Mouse (Mus musculus) midbrain, embryonic 10.5 days (tissue): ENCODE results near the gene Elp6. TPM values are rescaled to one million over a fixed set of nuclear protein-coding genes. Genes with fewer than 3 reads are reported as not detected.
"Not testable (repeated sequence)": the region's sequence is repeated elsewhere in the genome, so short reads cannot be mapped to it uniquely, and the experiment has no call there.

Experiments
- DNase-seq: peaks from one replicate; pipeline ENCODE4 v3.0.0-alpha.2; 2017; ENCODE audit warnings: low spot score
- H3K27ac ChIP-seq: fragments of 300-500 bp; sonication (generic); replicated peaks from 2 replicates; pipeline ENCODE4 v1.5.1; 2016; ENCODE audit warnings: mild to moderate bottlenecking
- H3K27me3 ChIP-seq: fragments of 300-500 bp; sonication (generic); 2 replicates; pipeline ENCODE4 v1.6.1; 2016; ENCODE audit warnings: low read depth, mild to moderate bottlenecking; ENCODE audit not compliant: poor library complexity, severe bottlenecking
- H3K36me3 ChIP-seq: fragments of 300-500 bp; sonication (generic); 2 replicates; pipeline ENCODE4 v1.6.1; 2016; ENCODE audit warnings: mild to moderate bottlenecking, moderate library complexity
- H3K4me1 ChIP-seq: fragments of 300-500 bp; sonication (generic); 2 replicates; pipeline ENCODE4 v1.6.1; 2016
- H3K4me3 ChIP-seq: fragments of 300-500 bp; sonication (generic); 2 replicates; pipeline ENCODE4 v1.5.1; 2016; ENCODE audit warnings: mild to moderate bottlenecking, moderate library complexity
- H3K9me3 ChIP-seq: fragments of 300-500 bp; sonication (generic); replicated peaks from 2 replicates; pipeline ENCODE4 v1.6.1; 2016; ENCODE audit warnings: mild to moderate bottlenecking
- WGBS: fragments of 180-500 bp; shearing (Covaris S2); methylation state at CpG from one replicate; pipeline ENCODE4 v1.1.7; 2016; 5-methylcytosine and 5-hydroxymethylcytosine counted together
- polyA plus RNA-seq: library from polyadenylated mRNA; unstranded; fragments of >200 nt; fragmentation: Nextera tagmentation; extraction: Ambion mirVana; gene quantifications from 2 replicates; pipeline ENCODE4 v1.2.1, GENCODE M21; 2016

Elp6 gene
- polyA plus RNA-seq, 1 experiment from 2014 or later, result 45.6 TPM

DNA sequence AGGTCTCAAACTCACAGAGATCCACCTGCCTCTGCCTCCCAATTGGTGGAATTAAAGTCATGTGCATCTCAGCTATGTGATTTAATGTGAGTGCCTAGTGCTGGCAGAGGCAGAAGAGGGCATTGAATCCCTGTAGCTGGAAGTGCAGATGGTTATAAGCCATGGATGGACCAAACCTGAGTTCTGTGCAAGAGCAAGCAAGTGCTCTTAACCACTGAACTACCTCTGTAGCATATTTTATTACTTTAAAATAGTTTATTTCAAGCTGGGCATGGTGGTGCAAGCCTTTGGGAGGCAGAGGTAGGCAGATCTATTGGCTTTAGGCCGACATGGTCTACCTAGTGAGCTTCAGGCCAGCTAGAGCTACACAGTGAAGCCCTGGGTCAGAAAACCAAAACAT is 19.2 kb downstream of the Elp6 start:
- no peaks in the 10 kb centered on the region for H3K9me3 ChIP-seq
- WGBS, result 87% methylated on average over 1 of the region's 1 CpGs
- DNase-seq, result no peak
- peaks cover 12% of the 10 kb centered on the region for H3K4me1 ChIP-seq
- H3K4me3 ChIP-seq, result no peak overlapping the region
- H3K27ac ChIP-seq, result no peak overlapping the region
- no peaks in the 10 kb centered on the region for H3K27me3 ChIP-seq
- H3K36me3 ChIP-seq, result peaks cover 37% of the 10 kb centered on the region

DNA sequence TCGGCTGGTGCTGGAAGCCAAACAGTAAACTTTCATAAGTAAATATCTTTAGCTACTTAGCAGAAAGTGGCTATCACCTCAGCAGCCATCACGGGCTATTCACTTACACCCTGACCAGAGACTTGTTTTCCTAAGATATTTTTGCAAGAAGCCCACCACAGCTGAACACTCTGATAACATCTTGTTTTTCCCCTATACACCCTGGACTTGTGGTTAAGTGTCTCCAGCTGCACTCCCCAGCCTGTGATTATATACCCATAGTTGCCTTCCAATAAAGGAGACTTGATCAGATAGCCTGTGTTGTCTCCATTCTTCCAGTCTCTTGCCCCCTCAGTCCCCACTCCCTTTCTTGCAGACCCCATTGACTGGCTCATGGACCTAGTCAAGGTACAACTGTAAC is 23.2 kb downstream of the Elp6 start:
- Histone ChIP-seq H3K4me1 (peaks cover 9% of the 10 kb centered on the region), H3K4me3 (no peak overlapping the region), H3K36me3 (no peaks in the 10 kb centered on the region), H3K9me3 (no peaks in the 10 kb centered on the region), H3K27me3 (no peaks in the 10 kb centered on the region), H3K27ac (no peak overlapping the region)
- 93% methylated on average over 2 of the region's 2 CpGs for WGBS
- no peak for DNase-seq

DNA sequence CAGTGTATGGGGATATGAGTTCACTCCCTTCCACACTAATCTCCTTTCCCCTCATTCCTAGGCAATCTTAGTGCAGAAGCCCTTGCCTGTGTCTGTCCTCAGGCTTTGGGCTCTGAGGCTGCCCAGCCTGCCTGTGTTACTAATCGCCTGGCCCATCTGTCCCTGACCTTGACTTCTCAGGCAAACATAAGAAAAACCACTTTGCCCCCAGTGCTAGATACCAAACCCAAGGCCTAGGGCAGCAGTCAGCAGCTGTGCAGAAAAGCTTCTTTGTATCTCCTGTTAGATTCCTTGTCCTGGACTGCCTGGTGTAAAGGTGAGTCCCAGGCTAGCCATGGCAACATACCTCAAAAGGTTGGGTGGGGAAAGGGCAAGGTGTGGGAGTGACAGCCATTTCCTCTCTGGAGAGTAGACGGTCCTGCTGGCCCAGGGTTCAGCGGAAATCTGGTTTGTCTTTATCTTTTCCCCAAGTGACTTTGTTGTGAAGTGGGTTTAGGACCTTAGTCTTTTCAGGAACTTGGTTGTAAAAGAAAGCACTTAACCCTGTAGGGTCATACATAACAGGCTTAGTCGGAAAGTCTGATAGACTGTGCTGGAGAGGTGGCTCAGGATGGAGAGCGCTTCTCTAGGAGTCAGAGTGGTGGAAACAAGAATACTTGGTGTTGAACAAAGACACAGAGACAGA is 24.1 kb downstream of the Elp6 start:
- WGBS, result 77% methylated on average over 5 of the region's 5 CpGs
- no peak overlapping the region for H3K4me3 ChIP-seq

DNA sequence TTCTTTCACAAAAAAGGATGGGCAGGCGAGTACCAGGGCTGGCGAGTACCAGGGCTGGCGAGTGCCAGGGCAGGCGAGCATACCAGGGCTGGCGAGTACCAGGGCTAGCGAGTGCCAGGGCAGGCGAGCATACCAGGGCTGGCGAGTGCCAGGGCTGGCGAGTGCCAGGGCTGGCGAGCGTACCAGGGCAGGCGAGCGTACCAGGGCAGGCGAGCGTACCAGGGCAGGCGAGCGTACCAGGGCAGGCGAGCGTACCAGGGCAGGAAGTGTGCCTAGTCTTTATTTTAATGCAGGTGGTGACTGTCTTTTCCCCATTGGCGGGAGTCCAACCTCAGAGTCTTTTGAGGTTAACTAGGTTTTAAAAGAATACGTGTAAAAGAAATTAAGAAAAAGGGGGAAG is 24.7 kb downstream of the Elp6 start:
- 89% methylated on average over 21 of the region's 21 CpGs for WGBS
- H3K27ac ChIP-seq, result no peak overlapping the region
- peaks cover 20% of the 10 kb centered on the region for H3K4me1 ChIP-seq
- no peak for DNase-seq
- H3K4me3 ChIP-seq, result no peak overlapping the region
- H3K36me3 ChIP-seq, result no peaks in the 10 kb centered on the region
- no peaks in the 10 kb centered on the region for H3K27me3 ChIP-seq
- H3K9me3 ChIP-seq, result no peaks in the 10 kb centered on the region

More for the DNA sequence above, 24.1 kb downstream of the Elp6 start:
- DNase-seq, result no peak
- Histone ChIP-seq H3K4me1 (peaks cover 14% of the 10 kb centered on the region), H3K36me3 (no peaks in the 10 kb centered on the region), H3K27me3 (no peaks in the 10 kb centered on the region), H3K9me3 (no peaks in the 10 kb centered on the region), H3K27ac (no peak overlapping the region)

DNA sequence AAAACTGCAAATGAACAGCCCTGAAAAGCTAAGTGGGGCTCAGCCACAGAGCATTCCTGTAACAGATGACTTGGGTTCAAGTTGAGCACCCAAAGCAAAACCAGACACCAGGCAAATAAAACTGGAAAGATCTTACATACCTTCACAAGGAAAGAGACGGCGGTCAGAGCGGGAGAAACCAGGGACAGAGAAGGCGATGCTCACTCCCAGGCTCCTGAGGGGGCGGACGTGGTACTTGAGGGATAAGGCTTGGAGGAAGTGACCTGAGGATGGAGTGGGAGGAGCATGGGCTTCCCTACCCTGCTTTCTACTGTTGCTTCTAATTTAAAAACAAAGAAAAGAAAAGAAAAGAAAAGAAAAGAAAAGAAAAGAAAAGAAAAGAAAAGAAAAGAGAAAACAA is 25.4 kb downstream of the Elp6 start:
- Histone ChIP-seq H3K4me3 (no peak overlapping the region), H3K27me3 (no peaks in the 10 kb centered on the region), H3K27ac (no peak overlapping the region), H3K9me3 (no peaks in the 10 kb centered on the region), H3K36me3 (no peaks in the 10 kb centered on the region), H3K4me1 (peaks cover 25% of the 10 kb centered on the region)
- DNase-seq, result no peak
- 62% methylated on average over 6 of the region's 6 CpGs for WGBS

DNA sequence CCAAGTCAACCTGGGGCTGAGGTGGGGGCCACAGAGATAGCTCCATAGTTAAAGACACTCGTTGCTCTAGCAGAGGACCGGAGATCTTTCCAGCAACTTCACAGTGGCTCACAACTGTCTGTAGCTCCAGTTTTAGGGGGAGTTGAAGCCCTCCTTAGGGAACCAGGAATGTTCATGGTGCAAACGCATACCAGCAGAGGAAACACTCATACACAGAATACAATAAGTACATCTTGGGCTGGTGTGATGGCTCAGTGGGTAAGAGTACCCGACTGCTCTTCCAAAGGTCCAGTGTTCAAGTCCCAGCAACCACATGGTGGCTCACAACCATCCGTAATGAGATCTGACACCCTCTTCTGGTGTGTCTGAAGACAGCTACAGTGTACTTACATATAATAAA is 25.9 kb downstream of the Elp6 start:
- 94% methylated on average over 5 of the region's 5 CpGs for WGBS
- H3K27me3 ChIP-seq, H3K9me3 ChIP-seq, H3K27ac ChIP-seq, H3K36me3 ChIP-seq, H3K4me3 ChIP-seq, DNase-seq: not testable (repeated sequence)
- peaks cover 25% of the 10 kb centered on the region for H3K4me1 ChIP-seq

DNA sequence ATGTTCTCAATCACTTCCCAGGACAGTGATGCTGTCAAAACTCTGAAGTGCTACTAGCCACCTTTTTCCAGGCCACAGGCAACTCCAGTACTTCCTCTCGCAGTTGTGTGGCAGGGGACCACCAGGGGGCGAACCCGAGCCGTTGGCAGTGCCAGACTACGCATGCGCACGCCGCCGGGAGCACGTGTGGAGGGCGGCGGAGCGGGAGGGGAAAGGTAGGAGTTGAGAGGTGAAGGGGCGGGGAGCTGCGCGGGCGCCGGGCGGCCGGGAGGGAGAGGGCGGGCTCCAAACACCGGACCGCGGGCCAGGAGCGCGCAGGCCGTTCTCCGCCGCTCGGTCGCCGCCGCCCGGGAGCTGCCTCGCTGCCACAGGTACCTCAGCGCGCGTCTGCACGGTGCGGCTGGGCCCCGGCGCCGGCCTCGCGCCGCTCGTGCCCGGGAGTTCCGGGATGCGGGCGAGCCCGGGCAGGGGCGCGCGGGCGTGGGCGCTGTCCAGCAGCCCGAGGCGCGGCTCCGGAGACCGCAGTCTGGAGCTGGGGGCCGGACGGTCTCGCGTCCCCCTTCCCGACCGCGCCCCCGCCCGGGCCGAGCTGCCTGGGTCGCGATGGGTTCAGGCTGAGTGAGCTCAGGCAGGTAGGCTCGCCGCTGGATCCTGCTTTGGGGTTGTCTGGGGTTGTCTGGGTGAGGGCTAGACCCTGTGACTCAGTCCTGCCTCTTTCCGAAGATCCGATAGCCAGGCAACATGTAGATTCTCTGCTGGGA is 28.3 kb downstream of the Elp6 start, which contains the start of gene Scap:
TSS of gene Scap (plus strand) at position 154 of the 761 bp plus-strand sequence.
- Histone ChIP-seq H3K36me3 (no peaks in the 10 kb centered on the region), H3K4me1 (peaks cover 29% of the 10 kb centered on the region), H3K4me3 (peak within 1 kb of the TSS; percentile 94), H3K9me3 (no peaks in the 10 kb centered on the region), H3K27ac (peak within 1 kb of the TSS; percentile 87), H3K27me3 (no peaks in the 10 kb centered on the region)
- DNase-seq, result peak; percentile 98
- WGBS, result under 1% methylated on average over 78 of the region's 78 CpGs

DNA sequence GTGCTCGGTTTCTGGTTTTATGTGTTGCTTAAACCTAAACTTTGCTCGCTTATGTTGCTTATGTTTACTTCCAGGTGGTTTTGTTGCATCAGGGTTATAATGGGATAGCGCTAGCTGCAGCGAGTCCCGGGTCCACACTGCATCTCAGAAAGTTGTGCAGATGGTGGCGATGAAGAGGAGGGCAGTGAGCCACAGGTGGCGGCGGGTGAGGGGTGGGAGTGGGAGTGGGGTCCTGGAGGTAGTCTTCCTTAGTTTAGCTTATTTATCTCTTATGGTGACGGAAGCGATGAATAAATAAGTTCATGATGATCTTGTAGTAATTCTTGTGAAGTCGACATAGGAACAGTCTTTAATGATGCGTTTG is 28.9 kb downstream of the Elp6 start:
- no peak for DNase-seq
- 12% methylated on average over 12 of the region's 12 CpGs for WGBS
- H3K27ac ChIP-seq, result peak overlapping the region; percentile 87

DNA sequence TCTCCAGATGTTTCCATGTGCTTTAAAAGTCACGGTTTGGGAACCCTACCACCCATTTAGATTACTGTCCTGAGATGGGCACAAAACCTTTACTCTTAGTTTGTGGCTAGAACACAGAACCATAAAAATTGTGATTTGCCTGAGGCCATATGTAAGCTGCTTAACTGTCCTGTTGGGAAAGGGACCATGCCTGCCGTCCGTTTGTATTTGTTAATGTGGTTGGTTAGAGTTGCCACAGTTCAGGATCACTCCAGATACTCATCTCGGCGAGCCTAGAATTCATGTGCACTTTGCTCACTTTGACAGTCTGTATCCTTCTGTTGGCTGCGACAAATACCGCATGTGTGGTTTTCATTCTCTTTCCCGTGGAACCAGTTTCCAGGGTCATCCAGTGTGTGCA is 29.9 kb downstream of the Elp6 start:
- H3K27me3 ChIP-seq, result no peaks in the 10 kb centered on the region
- no peak overlapping the region for H3K27ac ChIP-seq
- H3K4me1 ChIP-seq, result peaks cover 25% of the 10 kb centered on the region
- H3K4me3 ChIP-seq, result no peak overlapping the region
- no peaks in the 10 kb centered on the region for H3K9me3 ChIP-seq
- 83% methylated on average over 8 of the region's 8 CpGs for whole genome bisulfite sequencing
- DNase-seq, result no peak
- no peaks in the 10 kb centered on the region for H3K36me3 ChIP-seq

More for the DNA sequence above, 28.9 kb downstream of the Elp6 start:
- no peaks in the 10 kb centered on the region for H3K27me3 ChIP-seq
- H3K4me3 ChIP-seq, result peak overlapping the region; percentile 94
- H3K4me1 ChIP-seq, result peaks cover 29% of the 10 kb centered on the region
- no peaks in the 10 kb centered on the region for H3K9me3 ChIP-seq
- no peaks in the 10 kb centered on the region for H3K36me3 ChIP-seq

DNA sequence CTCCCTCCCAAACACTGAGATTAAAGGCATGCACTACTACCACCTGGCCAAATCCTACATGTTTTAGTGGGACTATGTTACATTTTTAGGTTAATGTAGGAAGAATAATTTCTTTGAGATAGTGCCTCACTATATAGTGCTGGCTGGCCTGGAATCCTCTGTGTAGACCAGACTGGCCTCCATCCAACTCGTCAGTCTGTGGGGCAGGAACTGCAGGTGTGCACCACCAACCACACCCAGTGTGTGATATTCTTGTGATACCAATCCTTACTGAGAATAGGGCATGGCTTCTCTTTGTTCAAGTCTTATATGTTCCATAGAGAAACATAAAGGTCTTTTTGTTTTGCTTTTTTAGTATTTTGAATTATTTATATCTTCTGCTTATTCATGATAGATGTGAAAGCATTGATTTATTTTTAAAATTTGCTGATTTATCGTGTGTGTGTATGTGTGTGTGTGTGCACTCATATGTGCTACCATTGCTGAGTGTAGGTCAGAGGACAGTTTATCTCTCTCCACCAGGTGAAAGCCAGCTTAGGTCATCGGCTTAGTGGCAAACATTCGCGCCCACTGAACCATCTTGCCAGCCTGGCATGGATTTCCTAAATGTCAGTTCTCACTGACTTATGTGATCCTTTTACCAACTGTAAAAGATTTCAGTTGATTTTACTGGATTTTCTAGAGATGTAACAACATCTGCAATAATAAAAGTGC is 35.2 kb downstream of the Elp6 start:
- Histone ChIP-seq H3K4me1 (peaks cover 7% of the 10 kb centered on the region), H3K36me3 (no peaks in the 10 kb centered on the region), H3K27me3 (no peaks in the 10 kb centered on the region), H3K27ac (no peak overlapping the region), H3K4me3 (no peak overlapping the region), H3K9me3 (no peaks in the 10 kb centered on the region)
- WGBS, result 88% methylated on average over 5 of the region's 5 CpGs
- DNase-seq, result no peak

DNA sequence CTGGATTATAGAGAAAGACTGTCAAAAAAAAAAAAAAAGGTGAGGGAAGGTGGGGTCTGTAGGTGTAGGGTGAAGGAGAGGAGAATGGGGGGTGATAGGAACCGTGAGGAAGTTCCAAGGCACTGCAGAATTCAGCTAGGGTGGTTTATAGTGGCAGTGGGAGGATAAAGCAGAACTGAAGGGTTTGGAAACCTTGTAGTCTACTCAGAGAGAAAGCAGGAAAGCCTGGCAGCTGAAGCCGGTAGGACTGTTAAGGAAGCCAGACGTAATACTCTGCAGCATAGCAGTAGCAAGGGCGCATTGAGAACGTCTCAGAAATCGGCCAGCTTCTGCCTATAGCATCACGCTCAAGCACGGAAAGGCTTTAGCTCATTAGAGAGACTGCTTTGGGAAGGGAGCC is 37.0 kb downstream of the Elp6 start:
- Histone ChIP-seq H3K4me3 (no peak overlapping the region), H3K27ac (no peak overlapping the region), H3K36me3 (no peaks in the 10 kb centered on the region), H3K4me1 (peaks cover 7% of the 10 kb centered on the region), H3K27me3 (no peaks in the 10 kb centered on the region), H3K9me3 (no peaks in the 10 kb centered on the region)
- DNase-seq, result no peak
- WGBS, result 80% methylated on average over 8 of the region's 8 CpGs

DNA sequence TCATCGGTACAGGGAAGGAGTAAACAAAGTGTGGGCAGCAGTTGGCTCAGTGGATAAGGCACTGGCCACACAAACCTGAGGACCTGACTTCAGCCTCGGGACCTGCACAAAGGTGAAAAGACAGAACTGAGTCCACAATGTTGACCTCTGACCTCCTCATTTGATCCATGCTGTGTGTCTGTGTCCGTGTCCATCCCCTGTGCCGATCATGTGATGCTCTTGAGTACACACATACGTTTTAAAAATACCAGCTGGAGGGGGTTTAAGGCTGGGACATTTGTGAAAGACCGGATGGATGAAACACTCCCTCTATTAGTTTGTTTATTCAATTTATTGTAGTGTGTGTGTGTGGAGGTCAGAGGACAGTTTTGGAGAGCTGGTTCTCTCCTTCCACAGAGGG is 38.8 kb downstream of the Elp6 start:
- Histone ChIP-seq H3K4me3 (no peak overlapping the region), H3K9me3 (no peaks in the 10 kb centered on the region), H3K36me3 (no peaks in the 10 kb centered on the region), H3K27me3 (no peaks in the 10 kb centered on the region), H3K4me1 (peaks cover 4% of the 10 kb centered on the region; the same call in 1 of the 2 replicates), H3K27ac (no peak overlapping the region)
- 62% methylated on average over 6 of the region's 6 CpGs for WGBS
- DNase-seq, result no peak
